Mouse (Mus musculus) heart, adult 2 months (tissue): Measurements from ENCODE around the gene Olfr703.

ENCODE experiments used
- CTCF ChIP-seq: fragments of 200-600 bp; IDR thresholded peaks from 2 replicates; pipeline ENCODE4 v1.8.1; 2022; ENCODE audit warnings: antibody characterized with exemption, mild to moderate bottlenecking, moderate library complexity
- POLR2A ChIP-seq: fragments of 200-500 bp; IDR thresholded peaks from 2 replicates; pipeline ENCODE4 v1.6.1; 2011; ENCODE audit warnings: mild to moderate bottlenecking, low read depth, low read length, control low read depth; ENCODE audit not compliant: insufficient read depth

GRCm38 (mm10) chr7:106876791-106877190, 33.6 kb downstream of the Olfr703 start, which contains the start of gene Olfr705:
- TF ChIP-seq CTCF (no peak), POLR2A (no peak)
